Mouse (Mus musculus) embryonic fibroblast, embryonic 13.5 days (primary cell): ENCODE results near the gene Adam22.

Source experiments
- CTCF ChIP-seq: IDR thresholded peaks from 2 replicates; pipeline ENCODE4 v1.5.1; 2011; ENCODE audit warnings: mild to moderate bottlenecking, control low read depth, low read length, moderate library complexity, borderline replicate concordance; ENCODE audit not compliant: insufficient read depth
- POLR2A ChIP-seq: IDR thresholded peaks from 2 replicates; pipeline ENCODE4 v1.6.1; 2011; ENCODE audit warnings: low read depth, mild to moderate bottlenecking, control low read depth, low read length, moderate library complexity

- TF ChIP-seq CTCF (no peak), POLR2A (no peak)
Measured at GRCm38 (mm10) chr5:8045855-8046254, 322.1 kb downstream of the Adam22 start, which contains the start of gene Sri.
